Mouse (Mus musculus): ENCODE results near the gene Trcg1.
"Not testable (repeated sequence)": the region's sequence is repeated elsewhere in the genome, so short reads cannot be mapped to it uniquely, and the experiment has no call there.

Trcg1 gene

DNA sequence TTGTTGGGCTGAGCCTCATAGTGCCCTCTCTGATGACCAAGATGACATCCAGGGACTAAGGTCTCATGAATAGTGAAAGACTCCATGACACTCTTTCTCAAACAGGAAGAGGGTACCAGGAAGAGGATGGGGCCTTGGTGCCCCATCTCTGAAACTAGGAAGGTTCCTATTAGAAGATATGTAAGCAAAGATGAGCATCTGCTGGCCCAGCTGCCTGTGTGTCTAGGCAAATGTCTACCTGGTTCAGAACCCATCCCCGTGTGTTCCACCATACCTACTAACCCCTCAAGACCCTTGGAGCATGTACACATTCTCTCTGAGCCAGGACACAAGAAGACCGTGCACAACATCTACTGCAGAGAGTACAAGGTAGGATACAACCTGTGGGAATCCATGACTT is at the start of gene Trcg1:
Trcg1 (plus strand) TSS at position 301 of the 400 bp plus-strand sequence.
- DNase-seq (ENCODE audit: low spot score) = no peak

DNA sequence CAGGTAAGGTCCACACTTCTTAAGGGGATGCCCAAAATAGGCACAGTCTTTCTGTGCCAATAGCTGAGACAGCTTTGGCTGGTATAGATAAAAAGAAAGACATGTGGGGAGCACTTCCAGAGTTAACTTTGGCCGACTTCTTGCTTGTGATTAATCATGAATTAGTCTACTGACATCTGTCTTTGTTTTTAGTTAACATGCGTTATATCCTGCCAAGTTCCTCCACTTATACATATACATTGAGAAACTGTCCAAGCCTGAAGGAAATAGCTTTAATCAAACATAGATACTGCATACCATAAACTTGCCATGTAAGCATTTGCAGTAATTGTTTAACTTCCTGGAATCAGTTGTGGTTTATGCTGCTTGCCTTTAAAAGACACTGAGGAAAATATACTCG is 39.6 kb upstream of the Trcg1 start:
- DNase-seq (ENCODE audit: low spot score) = no peak

DNA sequence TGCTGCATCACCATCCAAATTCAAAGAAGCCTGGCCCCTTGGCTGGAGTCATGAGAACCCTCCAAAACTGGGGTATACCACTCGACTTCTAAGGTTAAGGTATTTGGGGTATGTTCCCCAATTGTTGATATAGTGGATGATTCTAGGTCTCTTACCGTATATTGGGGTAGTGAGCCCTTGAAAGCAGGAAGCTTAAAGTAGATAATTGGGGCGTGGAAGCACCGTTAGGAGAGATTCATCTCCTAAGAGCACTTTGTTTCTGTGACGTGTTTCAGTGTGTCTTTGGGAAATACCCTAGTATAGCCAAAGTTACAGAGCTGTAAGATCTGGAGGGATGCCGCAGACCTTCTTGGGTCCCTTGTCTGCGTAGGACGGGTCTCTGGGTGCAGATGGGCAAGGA is 38.9 kb upstream of the Trcg1 start:
- DNase-seq (ENCODE audit: low spot score) = no peak

DNA sequence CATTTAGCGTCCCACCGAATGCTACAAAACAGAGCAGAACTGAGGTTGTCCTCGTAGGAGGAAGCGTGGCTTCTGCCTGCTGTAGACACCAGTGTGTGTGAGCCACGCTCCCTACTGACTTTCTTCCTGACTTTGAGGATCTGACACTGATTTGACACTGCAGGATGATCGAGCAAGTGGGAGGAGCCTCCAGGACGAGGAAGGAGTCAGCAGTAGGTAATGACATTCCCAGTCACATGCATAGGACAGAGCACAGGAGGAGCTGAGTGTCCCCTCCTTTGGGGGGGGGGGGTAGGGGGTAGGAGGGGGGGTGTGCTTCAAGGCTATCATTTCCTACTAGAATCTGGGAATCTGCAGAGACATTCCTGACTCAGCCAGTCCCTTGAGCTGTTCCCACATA is 33.4 kb upstream of the Trcg1 start:
- DNase-seq (ENCODE audit: low spot score) = no peak

DNA sequence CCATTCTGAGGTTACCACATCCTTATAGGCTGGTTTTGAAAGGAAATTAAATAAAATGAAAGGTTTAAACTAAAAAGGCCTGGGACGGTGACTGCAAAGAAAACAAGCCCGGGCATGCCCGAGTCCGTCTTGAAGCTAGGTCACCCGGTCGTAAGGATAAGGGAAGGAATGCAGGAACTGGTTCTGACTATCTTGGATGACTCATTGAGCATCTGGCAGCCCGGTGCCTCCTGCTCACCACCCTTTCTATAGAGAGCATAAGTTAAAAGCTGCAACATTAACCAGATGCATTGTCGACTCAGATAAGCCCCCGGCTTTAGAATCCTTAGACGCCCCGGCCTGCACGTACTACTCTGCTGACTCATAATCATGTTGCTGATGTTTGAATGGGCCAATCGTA is 32.8 kb upstream of the Trcg1 start:
- DNase-seq (ENCODE audit: low spot score) = not testable (repeated sequence)

DNA sequence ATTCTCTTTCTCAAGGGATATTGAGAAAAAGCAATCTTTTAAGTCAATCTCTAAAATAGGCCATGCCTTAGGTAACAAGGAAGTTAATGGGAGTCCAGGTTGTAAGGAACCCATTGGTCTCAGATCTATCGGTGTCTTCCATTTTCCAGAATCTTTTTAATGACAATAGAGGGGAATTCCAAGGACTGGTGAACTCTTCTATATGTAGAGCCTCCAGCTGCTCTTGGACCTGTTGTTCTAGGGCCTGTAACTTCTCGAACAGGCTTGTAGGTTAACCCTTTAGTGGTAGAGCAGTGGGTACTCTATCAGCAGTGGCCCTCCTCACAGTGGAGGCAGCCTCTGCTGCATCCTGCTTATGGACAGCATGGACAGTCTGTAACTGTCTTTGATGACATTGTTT is 29.5 kb upstream of the Trcg1 start:
- no peak for DNase-seq (ENCODE audit: low spot score)

DNA sequence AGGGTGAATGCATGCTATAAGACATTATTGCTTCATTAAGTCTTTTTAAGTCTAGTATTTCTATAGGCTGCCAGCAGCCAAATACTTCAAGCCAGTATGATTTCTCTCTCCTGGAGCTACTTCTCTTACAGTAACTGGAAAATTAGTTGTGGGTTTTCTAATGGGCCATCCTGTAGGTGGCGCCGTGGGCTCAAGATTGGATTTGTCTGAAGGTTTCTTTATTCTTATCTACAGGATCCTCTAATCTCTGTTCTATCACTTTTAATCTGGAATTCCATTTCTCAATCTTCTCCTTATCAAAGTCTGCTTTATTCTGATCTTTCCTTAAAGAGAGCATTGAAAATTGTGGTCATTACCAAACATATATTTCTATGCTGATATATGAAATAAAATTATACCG is 27.0 kb upstream of the Trcg1 start:
- DNase-seq (ENCODE audit: low spot score) = peak; percentile 62

DNA sequence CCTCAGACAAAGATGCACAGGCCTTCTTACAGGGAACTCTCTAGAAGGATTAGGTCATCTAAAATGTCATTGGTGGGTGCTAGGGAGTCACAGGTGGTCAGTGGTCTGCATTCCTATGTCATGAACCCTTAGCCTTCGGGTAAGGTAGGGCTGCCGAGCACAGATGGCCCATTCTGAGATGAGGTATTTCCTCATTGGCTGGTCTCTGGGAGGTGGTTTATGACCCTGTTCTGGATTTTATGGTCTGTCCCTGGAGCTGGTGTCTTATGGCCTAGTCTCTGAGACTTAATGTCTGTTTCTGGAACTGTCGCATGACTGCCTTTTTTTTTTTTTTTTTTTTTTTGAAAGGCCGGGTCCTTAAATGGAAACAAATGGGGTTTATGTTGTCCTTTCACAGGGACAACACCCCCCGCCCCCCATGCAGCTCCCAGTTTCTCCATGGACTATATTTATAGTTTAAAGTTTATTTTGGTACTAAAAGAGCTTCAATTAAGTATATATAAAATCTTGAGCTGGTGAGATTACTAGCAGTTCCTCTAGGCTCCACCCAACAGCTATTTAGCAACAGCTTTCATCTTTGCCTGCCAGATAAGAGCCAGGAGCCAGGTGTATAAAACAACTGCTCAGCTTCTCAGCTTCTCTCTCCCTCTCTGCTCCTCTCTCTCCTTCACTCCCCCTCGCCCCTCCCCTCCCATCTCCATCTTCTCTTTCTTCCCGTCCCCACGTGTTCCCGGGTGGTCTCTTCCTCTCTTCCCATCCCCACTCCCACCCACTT is 23.7 kb upstream of the Trcg1 start:
- no peak for DNase-seq (ENCODE audit: low spot score)

DNA sequence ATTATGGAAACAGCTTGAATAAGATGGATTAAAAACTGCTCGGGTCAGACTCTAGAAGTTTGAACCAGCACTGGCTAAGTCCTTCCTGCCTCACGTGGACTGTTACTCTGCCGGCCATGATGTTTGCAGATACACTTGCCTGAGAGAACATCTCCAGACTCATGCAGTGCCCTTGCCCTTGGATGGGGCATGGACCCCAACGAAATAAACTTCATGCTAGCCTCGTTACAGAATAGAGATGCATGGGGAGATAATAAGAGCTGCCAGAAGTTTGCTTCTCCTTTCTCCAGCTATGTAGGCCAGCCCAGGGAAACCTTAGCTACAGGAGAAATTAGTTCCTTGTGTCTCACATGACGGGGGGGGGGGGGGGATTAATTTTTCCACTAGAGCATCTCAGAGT is 21.9 kb upstream of the Trcg1 start:
- no peak for DNase-seq (ENCODE audit: low spot score)

DNA sequence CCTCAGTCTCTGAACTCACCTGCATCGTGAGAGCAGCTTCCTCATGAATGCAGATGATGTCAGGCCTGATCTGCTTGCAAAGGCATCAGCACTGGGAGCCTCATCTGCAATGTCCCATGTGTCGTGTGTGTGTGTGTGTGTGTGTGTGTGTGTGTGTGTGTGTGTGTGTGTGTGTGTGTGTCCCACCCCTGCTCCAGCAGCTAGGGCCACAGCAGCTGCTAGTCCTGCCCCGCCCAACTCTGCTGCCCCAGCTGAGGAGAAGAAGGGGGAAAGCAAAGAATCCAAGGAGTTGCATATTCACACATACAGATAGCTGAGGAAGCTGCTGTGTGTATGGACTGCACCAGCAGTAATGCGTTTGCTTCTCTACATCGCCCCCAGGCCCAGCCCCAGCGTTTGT is 19.1 kb upstream of the Trcg1 start:
- DNase-seq (ENCODE audit: low spot score) = no peak

DNA sequence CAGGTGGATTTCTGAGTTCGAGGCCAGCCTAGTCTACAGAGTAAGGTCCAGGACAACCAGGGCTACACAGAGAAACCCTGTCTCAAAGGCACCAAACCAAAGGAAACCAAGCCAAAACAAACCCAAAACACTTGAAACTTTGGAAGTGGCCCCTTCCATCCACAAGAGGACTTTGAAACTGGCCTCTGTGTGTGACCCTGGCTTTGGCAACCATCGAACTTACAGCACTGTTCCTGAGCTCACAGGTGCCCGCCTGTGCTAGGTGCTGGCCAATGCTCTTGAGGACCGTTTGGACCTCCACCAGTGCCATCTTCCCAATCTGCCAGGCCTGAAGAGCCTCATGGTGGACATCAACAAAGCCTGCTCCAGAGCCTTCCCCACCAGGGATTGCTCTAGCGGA is 17.6 kb upstream of the Trcg1 start:
- DNase-seq (ENCODE audit: low spot score) = no peak

DNA sequence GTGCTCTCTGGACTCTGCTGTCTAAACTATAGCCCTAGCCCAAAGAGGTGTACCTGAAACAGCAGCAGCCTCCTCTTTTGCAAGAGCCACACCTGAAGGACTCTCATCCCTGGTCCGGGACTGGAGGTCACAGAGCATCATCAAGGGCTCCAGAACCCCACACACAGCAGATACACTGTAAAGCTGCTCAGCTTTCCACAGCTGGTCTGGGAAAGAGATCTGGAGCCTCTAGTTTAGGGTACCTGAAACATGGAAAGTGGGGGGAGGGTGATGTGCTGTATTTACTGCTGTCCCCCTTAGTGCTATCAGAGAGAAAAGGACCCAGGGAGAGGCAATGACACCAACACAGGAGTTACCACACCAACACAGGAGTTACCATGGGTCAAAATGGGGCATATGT is 16.8 kb upstream of the Trcg1 start:
- no peak for DNase-seq (ENCODE audit: low spot score)

DNA sequence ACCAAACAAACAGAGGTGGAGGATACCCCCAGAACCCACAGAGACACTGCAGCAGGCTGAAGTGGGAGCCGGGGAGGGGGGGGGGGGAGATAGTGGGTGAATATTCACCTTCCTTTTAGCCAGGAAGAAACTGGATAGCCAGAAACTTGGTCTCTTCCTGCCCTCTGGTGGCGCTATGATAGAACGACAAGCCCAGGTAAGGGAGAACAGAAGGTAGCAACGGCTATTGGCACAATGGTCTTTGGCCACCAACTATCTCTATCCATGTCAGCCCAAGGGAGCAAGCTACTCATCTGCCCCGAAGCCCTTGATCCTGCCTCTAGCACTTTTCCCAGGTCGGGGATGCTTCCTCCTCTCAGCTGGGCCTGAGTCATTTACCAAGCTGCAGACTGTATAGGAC is 16.0 kb upstream of the Trcg1 start:
- no peak for DNase-seq (ENCODE audit: low spot score)

DNA sequence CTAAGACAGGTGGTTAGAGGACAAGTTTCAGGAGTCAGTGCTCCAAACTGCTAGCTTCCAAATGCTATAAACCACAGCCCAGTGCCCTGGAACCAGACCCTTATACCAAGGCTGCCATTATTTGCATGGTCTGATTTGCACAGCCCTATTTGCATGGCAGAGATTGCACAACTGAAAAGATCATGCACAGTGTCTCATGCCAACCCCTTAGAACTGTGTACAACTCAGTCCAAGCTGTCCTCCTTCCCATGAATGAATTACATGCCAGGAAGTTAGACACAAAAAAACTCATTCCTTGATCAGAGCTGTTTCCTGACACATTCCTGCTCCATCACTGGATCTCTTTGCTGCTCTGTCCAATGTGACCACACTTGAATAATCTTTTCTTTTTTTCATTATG is 13.0 kb upstream of the Trcg1 start:
- DNase-seq (ENCODE audit: low spot score) = no peak

DNA sequence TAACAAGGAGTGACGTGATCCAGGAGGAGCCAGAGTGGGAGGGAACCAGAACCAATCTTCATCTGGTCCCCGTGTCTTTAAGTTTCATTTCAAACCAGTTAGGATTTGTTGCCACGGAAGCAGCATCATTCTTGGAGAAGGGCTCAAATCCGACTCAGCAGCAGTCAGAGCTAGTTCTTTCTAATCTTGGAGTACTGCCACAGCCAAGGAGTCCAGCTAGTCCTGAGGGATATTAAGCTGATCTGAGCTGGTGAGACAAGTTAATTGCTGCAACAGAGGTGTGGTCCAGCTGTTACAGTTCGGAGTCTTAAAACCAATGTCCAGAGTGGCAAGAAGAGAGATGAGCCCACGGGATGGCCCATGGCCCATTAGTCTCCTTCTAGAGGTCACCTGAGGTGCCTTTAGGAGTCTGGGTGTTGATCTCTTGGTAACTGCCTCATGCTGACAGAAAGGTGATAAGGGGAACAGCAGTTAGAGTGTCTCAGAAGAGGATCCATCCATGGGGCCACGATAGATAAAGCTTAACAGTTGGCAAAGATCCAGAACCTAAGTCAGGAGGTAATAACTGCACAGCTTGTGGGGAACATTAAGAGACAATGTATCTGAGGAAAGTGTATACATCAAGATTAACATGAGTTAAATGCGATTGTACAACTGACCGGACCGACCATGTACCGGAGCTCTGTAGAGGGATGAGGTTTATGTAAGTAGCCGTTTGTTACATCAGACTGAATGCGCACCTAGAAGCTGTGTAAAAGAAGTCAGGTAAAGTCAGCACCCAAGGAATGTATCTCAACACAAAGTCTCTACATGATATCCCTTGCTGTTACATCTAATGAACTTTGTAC is 10.4 kb upstream of the Trcg1 start:
- no peak for DNase-seq (ENCODE audit: low spot score)

DNA sequence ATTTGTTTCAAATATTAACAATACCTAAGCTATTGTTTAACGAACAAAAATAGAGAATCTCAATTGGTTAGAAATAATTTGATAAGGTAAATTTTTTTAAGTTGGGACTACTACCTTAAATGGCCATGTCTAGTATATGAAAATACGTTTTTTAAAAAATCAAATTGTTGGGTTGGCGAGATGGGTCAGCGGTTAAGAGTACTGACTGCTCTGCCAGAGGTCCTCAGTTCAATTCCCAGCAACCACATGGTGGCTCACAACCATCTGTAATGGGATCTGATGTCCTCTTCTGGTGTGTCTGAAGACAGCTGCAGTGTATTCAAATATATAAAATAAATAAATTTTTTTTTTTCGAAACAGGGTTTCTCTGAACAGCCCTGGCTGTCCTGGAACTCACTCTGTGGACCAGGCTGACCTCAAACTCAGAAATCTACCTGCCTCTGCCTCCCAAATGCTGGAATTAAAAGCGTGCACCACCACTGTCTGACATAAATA is 9.7 kb upstream of the Trcg1 start:
- not testable (repeated sequence) for DNase-seq (ENCODE audit: low spot score)

DNA sequence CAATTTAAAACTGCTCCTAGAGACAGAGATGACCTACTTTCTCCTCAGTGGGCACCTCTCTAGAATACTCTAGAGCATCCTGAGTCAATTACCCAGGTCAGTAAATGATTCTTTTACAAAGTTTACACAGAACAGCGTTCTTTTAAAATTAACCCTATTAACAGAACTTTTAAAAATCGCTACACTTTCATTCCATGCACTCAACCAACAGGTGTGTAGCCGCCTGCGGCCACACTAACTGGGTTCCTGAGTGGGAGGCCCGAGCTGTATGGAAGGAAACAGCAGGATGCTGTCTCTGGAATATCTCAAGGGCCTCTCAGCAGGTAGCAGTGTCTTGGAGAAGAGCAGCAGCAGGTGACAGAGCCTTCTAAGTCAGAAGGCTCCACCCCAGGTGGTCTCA is 9.2 kb upstream of the Trcg1 start:
- no peak for DNase-seq (ENCODE audit: low spot score)

DNA sequence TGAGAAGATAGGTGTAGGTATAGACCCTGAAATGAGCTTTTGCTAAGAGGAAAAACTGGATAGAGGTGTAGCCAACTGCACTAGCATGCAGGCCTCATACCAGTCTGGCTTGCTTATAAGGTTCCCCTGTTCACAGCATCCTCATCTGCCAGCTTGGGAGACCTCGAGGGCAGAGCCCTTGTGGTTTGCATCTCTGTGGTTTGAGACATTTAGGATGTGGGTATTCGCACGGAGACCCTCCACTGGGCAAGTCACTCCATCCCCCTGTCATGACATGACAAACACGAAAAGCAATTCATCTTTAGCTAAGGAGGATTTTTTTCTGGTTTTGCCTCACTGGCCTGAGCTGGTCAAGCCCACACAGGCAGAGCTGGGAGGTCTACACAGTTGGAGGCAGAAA is 8.2 kb upstream of the Trcg1 start:
- DNase-seq (ENCODE audit: low spot score) = no peak

DNA sequence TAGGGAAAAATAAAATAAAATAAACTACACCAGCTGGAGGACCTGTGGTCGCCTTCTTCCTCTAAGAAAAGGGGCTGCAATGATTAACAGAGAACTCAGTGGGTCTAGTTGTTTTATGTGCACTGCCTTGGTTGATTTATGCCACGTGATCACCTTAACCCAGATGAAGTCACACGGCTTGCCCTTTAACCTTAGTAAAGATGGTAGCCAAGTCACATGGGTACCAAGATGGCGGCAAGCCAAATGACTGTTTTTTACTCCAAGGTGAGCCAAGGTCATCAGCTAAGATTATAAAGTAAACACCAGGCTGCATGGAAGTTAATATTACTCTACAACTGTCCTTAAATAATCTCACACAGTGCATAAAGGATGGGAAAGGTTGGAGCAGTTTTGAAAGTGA is 6.6 kb upstream of the Trcg1 start:
- DNase-seq (ENCODE audit: low spot score) = no peak

DNA sequence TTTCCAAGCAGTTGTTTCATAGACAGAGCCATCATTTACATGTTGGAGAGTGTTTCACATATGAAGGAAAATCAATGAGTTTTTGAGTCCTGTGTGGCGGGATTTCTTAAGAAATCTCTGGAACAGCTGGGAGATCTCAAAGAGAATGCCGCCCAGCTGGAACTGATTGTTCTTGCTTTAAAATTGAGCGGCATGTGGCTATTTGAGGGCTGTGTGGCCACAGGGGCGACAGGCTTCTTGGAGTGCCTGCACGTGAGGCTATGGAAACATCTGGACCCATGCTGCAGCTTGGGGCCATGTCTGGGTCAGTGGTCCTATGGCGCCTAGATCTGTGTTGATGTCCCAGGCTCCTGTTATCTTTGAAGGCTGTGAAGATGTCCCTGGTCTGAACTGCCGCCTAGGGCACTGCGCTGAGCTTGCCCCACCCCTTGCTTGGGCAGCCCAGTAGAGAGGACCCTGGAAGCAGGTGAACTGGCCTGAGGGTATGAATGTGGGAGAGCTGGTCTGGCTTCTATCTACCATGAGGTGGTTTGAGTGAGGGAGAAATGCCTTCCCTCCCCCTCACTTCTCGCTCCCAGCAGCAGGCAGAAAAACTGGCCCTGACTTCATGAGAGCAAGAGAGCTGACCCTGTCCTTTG is 6.1 kb upstream of the Trcg1 start:
- no peak for DNase-seq (ENCODE audit: low spot score)

DNA sequence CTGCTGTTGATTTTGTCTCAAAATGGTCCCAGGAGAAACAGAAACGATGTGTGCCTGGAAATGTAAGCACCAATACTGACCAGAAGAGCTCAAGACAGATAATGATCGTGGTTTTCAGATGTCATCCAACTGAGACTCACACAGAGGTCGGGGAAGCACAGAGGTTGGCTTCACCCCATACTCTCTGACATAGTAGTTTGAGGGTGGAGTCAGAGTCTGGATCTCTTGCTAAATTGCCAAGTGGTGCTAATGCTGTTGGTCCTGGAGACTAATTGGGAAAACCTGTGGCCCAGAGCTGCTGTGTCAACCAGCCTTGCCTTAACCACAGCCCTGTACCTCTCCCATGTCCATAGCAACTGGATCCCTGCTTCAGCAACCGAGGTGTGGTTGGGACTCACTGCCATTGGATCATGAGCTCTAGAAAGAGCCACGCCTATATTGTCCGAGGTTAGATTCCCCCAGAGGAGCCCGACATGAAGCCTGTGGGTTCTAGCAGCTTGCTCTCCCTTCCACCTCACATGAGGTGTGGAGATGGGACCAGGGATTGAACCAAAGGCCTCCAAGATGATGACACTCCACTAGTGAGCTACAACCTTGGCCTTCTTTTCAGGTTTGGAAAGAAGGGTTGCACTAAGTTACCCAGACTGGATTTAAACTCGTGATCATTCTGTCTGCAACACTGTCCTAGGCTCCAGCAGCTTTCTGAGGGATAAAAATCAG is 4.7 kb upstream of the Trcg1 start:
- DNase-seq (ENCODE audit: low spot score) = no peak

DNA sequence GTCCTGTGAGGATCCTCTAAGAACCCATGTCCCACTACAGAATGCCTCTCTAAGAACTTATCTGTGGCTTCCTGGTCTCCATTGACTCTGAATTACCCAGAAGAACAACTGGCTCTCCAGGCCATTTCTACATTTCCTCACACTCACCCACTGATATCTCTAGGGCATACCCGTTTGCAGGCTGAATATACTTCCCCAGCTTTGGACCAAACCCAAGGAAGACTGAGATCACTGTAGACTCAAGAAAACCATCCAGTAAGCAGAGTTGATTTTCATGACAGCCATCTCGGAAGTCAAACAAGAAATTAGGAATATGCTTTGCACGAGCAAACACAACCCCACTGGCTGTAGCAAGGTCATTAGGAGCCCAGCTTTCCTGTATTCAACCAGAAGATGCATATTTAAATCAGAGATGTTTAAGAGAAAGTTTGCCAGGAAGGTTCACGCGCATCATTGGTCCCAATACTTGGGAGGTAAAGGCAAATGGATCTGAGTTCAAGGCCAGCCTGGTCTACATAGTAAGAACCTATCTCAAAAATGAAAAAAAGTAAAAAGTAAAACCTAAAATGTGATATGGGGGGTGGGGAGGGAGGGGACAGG is 3.9 kb upstream of the Trcg1 start:
- no peak for DNase-seq (ENCODE audit: low spot score)

Data from testis, postnatal 10 days (tissue).